Mouse (Mus musculus) kidney, postnatal 0 days (tissue): Measurements from ENCODE around the gene Baz2a. TPM values are rescaled to one million over a fixed set of nuclear protein-coding genes. Genes with fewer than 3 reads are reported as not detected.
"Not testable (repeated sequence)": the region's sequence is repeated elsewhere in the genome, so short reads cannot be mapped to it uniquely, and the experiment has no call there.

Experiments
- ATAC-seq: fragments of 200-750 bp; cut with Nextera tagmentation; replicated peaks from 2 replicates; pipeline ENCODE4 v1.8.0; 2017; ENCODE audit warnings: low read depth, moderate number of reproducible peaks, moderate TSS enrichment, moderate library complexity; ENCODE audit not compliant: low FRiP score
- DNase-seq: peaks from one replicate; pipeline ENCODE4 v3.0.0-alpha.2; 2016; ENCODE audit warnings: low spot score
- H3K27ac ChIP-seq: fragments of 300-500 bp; sonication (generic); 2 replicates; pipeline ENCODE4 v1.5.1; 2014; ENCODE audit warnings: mild to moderate bottlenecking
- H3K27me3 ChIP-seq: fragments of 300-500 bp; sonication (generic); 2 replicates; pipeline ENCODE4 v1.6.1; 2014; ENCODE audit warnings: low read length, mixed read lengths; ENCODE audit not compliant: insufficient read depth
- H3K36me3 ChIP-seq: fragments of 300-500 bp; sonication (generic); 2 replicates; pipeline ENCODE4 v1.6.1; 2014; ENCODE audit warnings: low read length, mixed read lengths; ENCODE audit not compliant: insufficient read depth
- H3K4me1 ChIP-seq: fragments of 300-500 bp; sonication (generic); replicated peaks from 2 replicates; pipeline ENCODE4 v1.6.1; 2014; ENCODE audit warnings: antibody characterized with exemption, low read length, mixed read lengths; ENCODE audit not compliant: insufficient read depth
- H3K4me2 ChIP-seq: fragments of 300-500 bp; sonication (generic); 2 replicates; pipeline ENCODE4 v1.6.1; 2014; ENCODE audit warnings: mild to moderate bottlenecking, low read length, moderate library complexity, mixed read lengths
- H3K4me3 ChIP-seq: fragments of 300-500 bp; sonication (generic); replicated peaks from 2 replicates; pipeline ENCODE4 v1.5.1; 2014; ENCODE audit warnings: low read depth, low read length
- H3K9ac ChIP-seq: fragments of 300-500 bp; sonication (generic); 2 replicates; pipeline ENCODE4 v1.6.1; 2014; ENCODE audit warnings: low read depth, low read length
- H3K9me3 ChIP-seq: fragments of 300-500 bp; sonication (generic); replicated peaks from 2 replicates; pipeline ENCODE4 v1.6.1; 2016; ENCODE audit warnings: low read length, inconsistent platforms, mixed read lengths
- CTCF ChIP-seq: IDR thresholded peaks from 2 replicates; pipeline ENCODE4 v1.5.1; 2016; ENCODE audit warnings: antibody characterized with exemption, low read depth, mild to moderate bottlenecking, moderate library complexity
- WGBS: fragments of 180-500 bp; shearing (Covaris S2); extraction: QIAGEN DNeasy Blood & Tissue Kit; methylation state at CpG from one replicate; pipeline ENCODE4 v1.1.7; 2014; 5-methylcytosine and 5-hydroxymethylcytosine counted together
- polyA plus RNA-seq: library from polyadenylated mRNA; unstranded; fragments of >200 nt; fragmentation: Nextera tagmentation; extraction: Ambion mirVana; gene quantifications from 2 replicates; pipeline ENCODE4 v1.2.1, GENCODE M21; 2015

Baz2a gene
- polyA plus RNA-seq, 1 experiment from 2014 or later, result 9.8 TPM

DNA sequence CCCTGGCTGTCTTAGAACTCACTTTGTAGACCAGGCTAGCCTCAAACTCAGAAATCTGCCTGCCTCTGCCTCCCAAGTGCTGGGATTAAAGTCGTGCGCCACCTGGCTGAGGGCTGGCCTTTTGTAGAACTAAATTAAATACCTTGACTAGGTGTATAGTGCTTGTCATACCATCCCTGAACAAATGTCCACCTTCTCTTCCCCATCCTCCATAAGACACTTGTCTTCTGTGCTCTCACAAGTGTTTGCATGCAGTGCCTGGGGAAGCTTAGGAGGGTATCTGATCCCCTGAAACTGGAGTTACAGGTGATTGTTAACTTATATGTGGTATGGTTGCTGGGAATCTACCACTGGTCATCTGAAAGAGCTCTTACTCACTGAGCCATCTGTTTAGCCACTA, 41.0 kb upstream of the Baz2a start:
- no peaks in the 10 kb centered on the region for H3K9me3 ChIP-seq
- DNase-seq, result no peak
- no peak overlapping the region for H3K27ac ChIP-seq
- H3K4me3 ChIP-seq, result no peak overlapping the region
- WGBS, result 88% methylated on average over 2 of the region's 2 CpGs
- H3K27me3 ChIP-seq, result no peaks in the 10 kb centered on the region
- no peaks in the 10 kb centered on the region for H3K4me1 ChIP-seq
- no peak overlapping the region for H3K4me2 ChIP-seq
- H3K36me3 ChIP-seq, result peaks cover 31% of the 10 kb centered on the region
- no peak overlapping the region for H3K9ac ChIP-seq
- TF ChIP-seq CTCF, result no peak
- no peak for ATAC-seq

DNA sequence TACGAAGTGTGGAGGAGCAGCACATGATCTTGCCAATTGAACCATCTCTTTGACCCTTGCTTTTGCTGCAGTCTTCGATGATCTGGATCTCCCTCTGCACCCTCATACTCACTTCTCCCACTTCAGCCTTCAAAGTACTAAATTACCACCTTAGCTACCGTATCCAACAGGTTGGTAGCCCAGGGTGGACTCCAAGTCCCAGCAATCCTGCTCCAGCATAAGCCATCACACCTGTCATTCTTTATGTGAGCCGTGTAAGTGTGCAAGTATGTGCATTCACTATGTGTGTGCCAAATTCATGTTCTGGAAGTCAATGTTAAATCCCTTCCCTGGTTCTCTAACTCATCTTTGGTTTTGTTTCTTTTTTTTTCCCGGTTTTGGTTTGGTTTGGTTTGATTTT, 39.8 kb upstream of the Baz2a start:
- TF ChIP-seq CTCF, result no peak
- Histone ChIP-seq H3K27ac (no peak overlapping the region), H3K4me3 (no peak overlapping the region), H3K9ac (no peak overlapping the region), H3K27me3 (no peaks in the 10 kb centered on the region), H3K4me2 (no peak overlapping the region), H3K9me3 (no peaks in the 10 kb centered on the region), H3K36me3 (peaks cover 21% of the 10 kb centered on the region), H3K4me1 (no peaks in the 10 kb centered on the region)
- 95% methylated on average over 5 of the region's 5 CpGs for WGBS
- no peak for ATAC-seq
- DNase-seq, result no peak

DNA sequence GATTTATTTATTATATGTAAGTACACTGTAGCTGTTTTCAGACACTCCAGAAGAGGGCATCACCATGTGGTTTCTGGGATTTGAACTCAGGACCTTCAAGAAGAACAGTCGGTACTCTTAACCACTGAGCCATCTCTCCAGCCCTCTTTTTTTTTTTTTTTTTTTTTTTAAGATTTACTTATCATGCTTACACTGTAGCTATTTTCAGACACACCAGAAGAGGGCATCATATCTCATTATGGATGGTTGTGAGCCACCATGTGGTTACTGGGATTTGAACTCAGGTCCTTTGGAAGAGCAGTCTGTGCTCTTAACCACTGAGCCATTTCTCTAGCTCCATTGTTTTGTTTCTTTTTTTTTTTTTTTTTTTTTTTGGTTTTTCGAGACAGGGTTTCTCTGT, 39.2 kb upstream of the Baz2a start:
- H3K9me3 ChIP-seq, H3K4me3 ChIP-seq, H3K27ac ChIP-seq, H3K4me1 ChIP-seq, H3K4me2 ChIP-seq, ATAC-seq, H3K9ac ChIP-seq, H3K27me3 ChIP-seq, DNase-seq: not testable (repeated sequence)
- H3K36me3 ChIP-seq, result peaks cover 18% of the 10 kb centered on the region
- WGBS, result 96% methylated on average over 1 of the region's 2 CpGs

DNA sequence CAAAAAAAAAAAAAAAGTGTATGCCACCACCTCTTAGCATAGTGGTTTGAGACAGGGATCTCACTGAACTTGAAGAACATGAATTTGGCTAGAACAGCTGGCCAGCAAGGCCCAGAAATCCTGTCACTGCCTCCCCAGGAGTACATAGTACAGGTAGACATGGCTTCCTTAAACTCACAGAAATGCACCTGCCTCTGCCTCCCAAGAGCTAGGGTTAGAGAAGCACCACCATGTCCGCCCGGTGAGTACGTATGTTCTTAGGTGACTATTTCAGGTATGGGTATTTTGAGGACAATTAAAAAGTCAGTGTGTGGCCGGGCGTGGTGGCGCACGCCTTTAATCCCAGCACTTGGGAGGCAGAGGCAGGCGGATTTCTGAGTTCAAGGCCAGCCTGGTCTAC, 38.4 kb upstream of the Baz2a start:
- H3K36me3 ChIP-seq, result peaks cover 13% of the 10 kb centered on the region
- ATAC-seq, result no peak
- WGBS, result 96% methylated on average over 8 of the region's 8 CpGs

DNA sequence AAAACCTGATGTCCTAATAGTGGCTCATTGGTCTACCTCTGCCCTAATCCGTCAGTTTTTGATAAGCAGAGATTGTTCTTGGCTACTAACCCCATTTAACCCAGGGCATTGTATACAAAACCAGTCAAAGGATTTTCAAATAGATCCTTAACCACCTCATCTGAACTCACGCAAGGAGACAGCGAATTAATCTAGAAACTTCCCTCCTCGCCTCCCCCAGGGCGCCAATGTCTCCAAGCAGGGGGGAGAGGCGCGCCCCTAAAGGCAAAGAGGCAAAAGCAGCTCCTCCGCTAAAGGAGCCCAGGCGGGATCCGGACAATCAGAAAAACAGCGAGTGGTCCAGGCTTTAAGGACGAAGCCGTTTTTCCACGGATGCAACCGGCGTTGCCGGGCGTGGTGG, 33.2 kb upstream of the Baz2a start:
- Histone ChIP-seq H3K27me3 (no peaks in the 10 kb centered on the region), H3K36me3 (no peaks in the 10 kb centered on the region), H3K4me2 (peak overlapping the region; percentile 79), H3K9ac (peak overlapping the region; percentile 89), H3K4me1 (peaks cover 3% of the 10 kb centered on the region; the same call in 1 of the 2 replicates), H3K27ac (peak overlapping the region; percentile 98), H3K9me3 (no peaks in the 10 kb centered on the region), H3K4me3 (peak overlapping the region; percentile 89)
- ATAC-seq (no peak; the same call in 1 of the 2 replicates), DNase-seq (peak; percentile 58)
- under 1% methylated on average over 18 of the region's 18 CpGs for WGBS
- TF ChIP-seq CTCF, result 0 out of 2 replicates have a peak, but pooled peaks have one; percentile 9

More for the DNA sequence above, 38.4 kb upstream of the Baz2a start:
- no peak for TF ChIP-seq CTCF
- no peak for DNase-seq
- no peak overlapping the region for H3K9ac ChIP-seq
- no peak overlapping the region for H3K4me3 ChIP-seq
- no peak overlapping the region for H3K4me2 ChIP-seq
- H3K9me3 ChIP-seq, result no peaks in the 10 kb centered on the region
- no peak overlapping the region for H3K27ac ChIP-seq
- no peaks in the 10 kb centered on the region for H3K27me3 ChIP-seq
- no peaks in the 10 kb centered on the region for H3K4me1 ChIP-seq

DNA sequence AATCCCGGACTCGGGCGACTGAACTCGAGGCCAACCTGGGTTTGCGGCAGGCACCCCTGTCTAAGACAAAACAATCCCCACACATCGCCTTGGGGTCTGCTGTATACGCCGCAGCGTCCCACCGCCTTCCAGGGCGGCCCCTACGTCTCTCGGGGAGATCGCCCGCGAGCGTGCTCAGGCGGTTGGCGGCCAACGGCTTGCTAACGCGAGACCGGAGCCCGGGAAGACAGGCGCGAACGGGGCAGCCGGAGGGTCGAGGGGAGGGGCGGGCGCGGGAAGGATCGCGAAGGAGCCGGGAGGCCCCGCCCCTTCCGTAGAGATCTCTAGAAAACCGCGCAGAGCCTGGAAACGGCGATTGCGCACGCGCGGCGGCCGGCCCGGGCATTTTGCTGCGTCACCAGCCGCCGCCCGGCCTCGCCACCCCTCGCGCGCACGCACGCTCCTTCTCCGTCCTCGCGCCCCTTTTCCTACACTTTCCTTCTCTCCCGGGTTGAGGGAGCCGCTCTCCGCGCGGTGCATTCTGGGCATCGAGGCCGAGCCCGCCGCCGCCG, 32.7 kb upstream of the Baz2a start, which contains the start of gene Ptges3:
Gene Ptges3 (plus strand): TSS at position 354 of the 551 bp plus-strand sequence.
- Histone ChIP-seq H3K4me2 (peak within 1 kb of the TSS; percentile 79), H3K4me1 (peaks cover 3% of the 10 kb centered on the region; the same call in 1 of the 2 replicates), H3K27me3 (no peaks in the 10 kb centered on the region), H3K4me3 (peak within 1 kb of the TSS; percentile 89), H3K9me3 (no peaks in the 10 kb centered on the region), H3K36me3 (no peaks in the 10 kb centered on the region), H3K9ac (peak within 1 kb of the TSS; percentile 89), H3K27ac (peak within 1 kb of the TSS; percentile 98)
- ATAC-seq, result peak; percentile 95
- peak; percentile 99 for DNase-seq
- 0 out of 2 replicates have a peak, but pooled peaks have one; percentile 1 for TF ChIP-seq CTCF
- WGBS, result under 1% methylated on average over 60 of the region's 72 CpGs
